Mouse (Mus musculus): ENCODE data around the gene Chdh. TPM values are rescaled to one million over a fixed set of nuclear protein-coding genes. Genes with fewer than 3 reads are reported as not detected.

Gene Chdh
- total RNA-seq, 2 experiments from 2014 or later, result 0.26 to 0.42 TPM

GRCm38 (mm10) chr14:30046976-30047375 is 38.2 kb downstream of the Chdh start:
- DNase-seq (ENCODE audit: low spot score), result no peak
- intact Hi-C loops (cut with DNase I), result no loop called here

GRCm38 (mm10) chr14:30048049-30048448 is 39.2 kb downstream of the Chdh start:
- intact Hi-C loops (cut with DNase I), result no loop called here
- no peak for DNase-seq (ENCODE audit: low spot score)

GRCm38 (mm10) chr14:30050280-30050679 is 41.5 kb downstream of the Chdh start:
- DNase-seq (ENCODE audit: low spot score), result no peak
- intact Hi-C loops (cut with DNase I), result no loop called here

- DNase-seq (ENCODE audit: low spot score), result no peak
- intact Hi-C loops (cut with DNase I), result no loop called here
These were observed 46.1 kb downstream of the Chdh start for GRCm38 (mm10) chr14:30054922-30055321.

GRCm38 (mm10) chr14:30056031-30056766 is 47.4 kb downstream of the Chdh start:
- intact Hi-C loops (cut with DNase I), result no loop called here
- no peak for DNase-seq (ENCODE audit: low spot score)

- intact Hi-C loops (cut with DNase I), result no loop called here
- DNase-seq (ENCODE audit: low spot score), result no peak
These were observed 56.0 kb downstream of the Chdh start for GRCm38 (mm10) chr14:30064864-30065263.

- intact Hi-C loops (cut with DNase I), result no loop called here
- no peak for DNase-seq (ENCODE audit: low spot score)
These were observed 57.9 kb downstream of the Chdh start for GRCm38 (mm10) chr14:30066752-30067151.

- no peak for DNase-seq (ENCODE audit: low spot score)
- intact Hi-C loops (cut with DNase I), result no loop called here
These were observed 59.7 kb downstream of the Chdh start for GRCm38 (mm10) chr14:30068566-30068965.

GRCm38 (mm10) chr14:30075268-30075887 is 66.6 kb downstream of the Chdh start:
- no peak for DNase-seq (ENCODE audit: low spot score)
- intact Hi-C loops (cut with DNase I), result no loop called here

GRCm38 (mm10) chr14:30078115-30078808 is 69.4 kb downstream of the Chdh start:
- DNase-seq (ENCODE audit: low spot score), result no peak
- intact Hi-C loops (cut with DNase I), result no loop called here

GRCm38 (mm10) chr14:30079729-30080128 is 70.9 kb downstream of the Chdh start:
- no peak for DNase-seq (ENCODE audit: low spot score)
- intact Hi-C loops (cut with DNase I), result no loop called here

Small RNA genes lying within 50 kb of the gene (microRNA-seq; reads per million reads assigned to microRNA genes)
- not detected for gene Mir6947

Other genes with a start within 250 kb of the Chdh start
- gene Selenok, start 40.7 kb upstream of the Chdh start, total RNA-seq (2021), result 10 to 100 TPM; 81.3 to 90.2 TPM
- gene Actr8, start 30.7 kb upstream of the Chdh start, total RNA-seq (2021), result 10 to 100 TPM; 36.5 to 38.3 TPM
- under 1 TPM; 0.17 to 0.21 TPM for gene Il17rb, start 127 bp upstream of the Chdh start, total RNA-seq (2021)

All from heart, postnatal 25 days (tissue).